Mouse (Mus musculus): Measurements from ENCODE around the gene D630039A03Rik.

Gene D630039A03Rik

GRCm38 (mm10) chr4:57916201-57916661 is at the start of gene D630039A03Rik:
Gene D630039A03Rik, minus strand, starts transcription at chr4:57916297.
- DNase-seq, result peak; percentile 86

- DNase-seq, result peak; percentile 72
Measured at GRCm38 (mm10) chr4:57965516-57965915, 49.4 kb upstream of the D630039A03Rik start.

- no peak for DNase-seq
Measured at GRCm38 (mm10) chr4:57964143-57964542, 48.0 kb upstream of the D630039A03Rik start.

- no peak for DNase-seq
Measured at GRCm38 (mm10) chr4:57959056-57959455, 43.0 kb upstream of the D630039A03Rik start.

- DNase-seq, result no peak
Measured at GRCm38 (mm10) chr4:57958098-57958497, 42.0 kb upstream of the D630039A03Rik start.

- DNase-seq, result no peak
Measured at GRCm38 (mm10) chr4:57957200-57958085, 41.3 kb upstream of the D630039A03Rik start.

GRCm38 (mm10) chr4:57956029-57956960 is 40.2 kb upstream of the D630039A03Rik start, which contains the start of gene Txn1:
Gene Txn1, minus strand, starts transcription at chr4:57956411.
- peak; percentile 99 for DNase-seq

- peak; percentile 83 for DNase-seq
Measured at GRCm38 (mm10) chr4:57955544-57955958, 39.5 kb upstream of the D630039A03Rik start.

- DNase-seq, result no peak
Measured at GRCm38 (mm10) chr4:57954991-57955390, 38.9 kb upstream of the D630039A03Rik start.

- DNase-seq, result peak; percentile 28
Measured at GRCm38 (mm10) chr4:57954580-57954979, 38.5 kb upstream of the D630039A03Rik start.

GRCm38 (mm10) chr4:57953796-57954195 is 37.7 kb upstream of the D630039A03Rik start:
- DNase-seq, result peak; percentile 73

- peak; percentile 51 for DNase-seq
Measured at GRCm38 (mm10) chr4:57952891-57953290, 36.8 kb upstream of the D630039A03Rik start.

- peak; percentile 80 for DNase-seq
Measured at GRCm38 (mm10) chr4:57952416-57952815, 36.3 kb upstream of the D630039A03Rik start.

GRCm38 (mm10) chr4:57949866-57950265 is 33.8 kb upstream of the D630039A03Rik start:
- DNase-seq, result peak; percentile 78

- peak; percentile 34 for DNase-seq
Measured at GRCm38 (mm10) chr4:57947476-57947875, 31.4 kb upstream of the D630039A03Rik start.

GRCm38 (mm10) chr4:57947036-57947435 is 30.9 kb upstream of the D630039A03Rik start:
- no peak for DNase-seq

- DNase-seq, result no peak
Measured at GRCm38 (mm10) chr4:57942892-57943291, 26.8 kb upstream of the D630039A03Rik start.

GRCm38 (mm10) chr4:57940631-57941030 is 24.5 kb upstream of the D630039A03Rik start:
- DNase-seq, result no peak

- DNase-seq, result no peak
Measured at GRCm38 (mm10) chr4:57937292-57937691, 21.2 kb upstream of the D630039A03Rik start.

- no peak for DNase-seq
Measured at GRCm38 (mm10) chr4:57934181-57934580, 18.1 kb upstream of the D630039A03Rik start.

GRCm38 (mm10) chr4:57930559-57931170 is 14.6 kb upstream of the D630039A03Rik start:
- no peak for DNase-seq

- peak; percentile 68 for DNase-seq
Measured at GRCm38 (mm10) chr4:57927464-57928205, 11.5 kb upstream of the D630039A03Rik start.

Measured in kidney, adult 9 months (tissue).